Mouse (Mus musculus): ENCODE results near the gene F8. TPM values are rescaled to one million over a fixed set of nuclear protein-coding genes. Genes with fewer than 3 reads are reported as not detected.
"Not testable (repeated sequence)": the region's sequence is repeated elsewhere in the genome, so short reads cannot be mapped to it uniquely, and the experiment has no call there.

Gene F8
- 1 to 10 TPM; 1.1 TPM for total RNA-seq (2021)

DNA sequence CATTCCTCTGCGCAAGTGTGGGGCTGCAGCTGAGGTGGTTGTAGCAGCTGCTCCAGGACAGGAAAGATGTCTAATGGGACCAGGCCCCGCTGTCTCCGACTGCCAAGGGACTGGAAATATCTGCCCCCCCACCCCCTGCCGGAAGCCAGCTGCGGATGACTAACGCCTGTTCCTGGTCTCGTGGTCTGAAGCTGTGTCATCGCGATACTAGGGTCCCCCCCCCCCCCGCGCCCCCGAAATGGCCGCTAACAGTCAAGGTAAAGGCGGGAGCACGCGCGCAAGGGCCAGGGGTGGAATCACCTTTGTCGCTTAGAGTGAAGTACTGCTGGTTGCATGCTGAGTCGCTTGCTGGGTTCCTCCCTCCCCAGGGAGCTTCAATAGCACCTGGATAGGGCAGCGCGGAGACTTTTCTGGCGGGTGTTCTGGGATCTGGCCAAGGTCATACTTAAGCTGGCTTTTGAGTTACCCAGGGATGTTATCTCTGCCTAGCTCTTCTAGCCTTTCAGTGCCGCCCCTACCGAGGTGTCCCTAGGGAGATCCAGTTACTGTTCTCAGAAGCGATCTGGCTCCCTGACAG is at the start of gene F8, which contains the start of gene Fundc2:
TSS of gene F8 (minus strand) at position 421 of the 577 bp plus-strand sequence.
TSS of gene Fundc2 (plus strand) at position 205 of the 577 bp plus-strand sequence.
- DNase-seq = peak; percentile 90
- intact Hi-C loops (cut with DNase I) = no loop called here

DNA sequence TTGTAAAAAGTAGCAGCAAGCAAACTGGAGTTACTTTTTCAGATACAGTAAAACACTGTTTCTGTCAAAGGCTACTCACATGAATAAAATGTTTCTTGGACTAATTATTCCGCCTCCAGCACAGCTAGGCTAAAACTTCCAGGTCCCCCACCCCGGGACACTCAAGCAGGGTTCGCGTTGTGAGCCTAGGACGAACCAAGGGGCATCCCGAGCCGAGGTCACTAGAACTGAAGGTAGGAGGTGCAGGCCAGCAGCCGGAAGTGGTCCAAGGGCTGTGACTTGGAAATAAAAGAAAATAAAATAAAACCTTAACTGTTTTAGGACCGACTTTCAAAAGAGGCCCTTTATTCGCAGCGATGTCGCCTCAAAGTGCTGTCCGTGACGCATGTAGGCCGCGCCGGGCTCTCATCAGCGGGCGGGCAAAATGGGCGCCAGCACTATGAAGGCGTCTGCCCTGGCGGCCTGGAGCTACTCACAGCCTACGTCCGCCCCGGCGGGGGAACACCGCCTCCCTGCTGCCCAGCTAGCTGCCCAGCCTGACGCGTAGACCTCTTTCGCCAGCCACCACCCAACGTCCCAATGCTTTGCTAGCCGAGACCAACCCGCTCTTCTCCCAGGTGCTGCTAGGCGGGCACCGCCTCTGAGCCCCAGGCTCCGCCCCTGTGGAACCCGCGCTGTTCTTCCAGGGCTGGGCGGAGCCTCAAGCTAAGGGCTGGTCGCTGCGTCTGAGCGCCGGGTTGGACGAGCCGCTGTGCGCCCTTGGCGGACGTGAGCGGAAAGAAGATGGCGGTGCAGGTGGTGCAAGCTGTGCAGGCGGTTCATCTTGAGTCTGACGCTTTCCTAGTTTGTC is 33.7 kb upstream of the F8 start, which contains the start of the genes Cmc4, Mtcp1 and Brcc3:
TSS of gene Cmc4 (minus strand) at position 649 of the 850 bp plus-strand sequence.
TSS of gene Mtcp1 (minus strand) at position 653 of the 850 bp plus-strand sequence.
TSS of gene Brcc3 (plus strand) at position 693 of the 850 bp plus-strand sequence.
- DNase-seq = peak; percentile 86
- intact Hi-C loops (cut with DNase I) = no loop called here

DNA sequence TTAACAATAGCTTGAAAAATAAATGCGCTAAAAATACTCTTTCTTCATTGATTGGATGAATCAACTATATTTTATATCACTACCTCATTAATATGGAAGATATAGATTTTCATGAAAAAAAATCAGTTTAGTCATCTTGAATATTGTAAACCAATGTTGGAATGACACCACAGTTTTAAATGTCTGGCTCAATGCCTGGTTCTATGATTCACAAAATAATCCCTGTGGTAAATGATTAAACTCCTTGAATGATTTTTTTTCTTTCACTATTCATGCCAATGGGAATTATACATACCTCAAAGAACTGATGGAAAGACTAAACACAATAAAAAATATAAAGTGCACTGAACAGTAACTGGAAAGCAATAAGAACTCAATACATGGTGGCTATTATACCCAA is 27.3 kb upstream of the F8 start:
- intact Hi-C loops (cut with DNase I) = no loop called here
- no peak for DNase-seq

DNA sequence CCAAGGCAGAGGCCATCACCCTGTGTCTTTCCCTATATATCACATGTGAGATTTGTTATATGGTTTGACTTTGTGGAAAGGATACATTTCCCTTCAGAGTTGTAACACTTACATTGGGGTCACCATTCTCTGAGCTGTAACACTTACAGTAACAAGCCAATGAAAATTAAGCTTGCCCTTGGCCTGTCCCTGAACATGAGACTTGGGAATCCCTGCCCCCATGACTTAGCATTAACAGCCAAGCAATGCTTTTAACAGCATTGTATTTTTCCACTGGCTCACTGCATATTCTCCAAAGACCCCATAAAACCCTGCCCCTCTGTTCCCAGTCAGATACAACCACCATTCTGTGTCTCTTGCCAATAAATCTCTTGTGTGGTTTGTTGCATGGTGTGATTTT is 20.9 kb upstream of the F8 start:
- intact Hi-C loops (cut with DNase I) = no loop called here
- DNase-seq = no peak

DNA sequence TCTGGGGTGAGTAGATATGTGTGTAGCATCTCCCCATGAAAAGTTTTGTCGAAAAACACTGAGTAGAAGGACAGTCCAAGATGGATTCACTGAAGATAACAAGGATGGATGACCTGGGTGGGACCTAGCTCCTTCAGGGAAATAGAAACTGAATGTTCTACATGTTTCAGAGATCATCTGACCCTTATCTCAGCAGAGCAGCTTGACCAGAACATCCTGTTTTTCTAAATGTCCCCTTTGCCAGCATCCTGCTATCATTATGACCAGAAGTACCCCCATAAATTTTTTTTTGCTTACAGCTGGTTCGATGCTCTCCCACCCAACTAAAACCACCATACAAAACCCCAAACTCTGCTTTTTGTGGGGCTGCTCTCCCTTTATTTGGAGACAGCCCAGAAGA is 20.3 kb upstream of the F8 start:
- no peak for DNase-seq
- intact Hi-C loops (cut with DNase I) = no loop called here

DNA sequence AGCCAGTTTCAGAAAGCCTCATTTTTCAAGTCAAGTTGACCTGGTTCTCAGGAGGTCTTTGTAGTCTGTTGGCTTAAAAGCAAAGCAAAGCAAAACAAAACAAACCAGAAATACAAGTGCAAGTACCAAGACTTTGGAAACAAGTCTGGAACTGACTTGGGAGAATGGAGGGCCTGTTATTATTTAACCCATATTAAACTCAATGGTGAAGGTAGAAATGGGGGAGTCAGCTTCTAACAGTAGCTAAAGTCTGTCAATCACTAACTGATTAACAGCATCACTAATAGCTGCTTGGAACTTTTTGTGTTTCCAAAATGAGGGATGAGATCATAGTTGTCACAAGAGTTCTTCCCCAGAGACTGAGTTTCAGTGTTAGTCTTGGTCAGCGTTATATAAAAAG is 17.1 kb upstream of the F8 start:
- intact Hi-C loops (cut with DNase I) = no loop called here
- DNase-seq = no peak

DNA sequence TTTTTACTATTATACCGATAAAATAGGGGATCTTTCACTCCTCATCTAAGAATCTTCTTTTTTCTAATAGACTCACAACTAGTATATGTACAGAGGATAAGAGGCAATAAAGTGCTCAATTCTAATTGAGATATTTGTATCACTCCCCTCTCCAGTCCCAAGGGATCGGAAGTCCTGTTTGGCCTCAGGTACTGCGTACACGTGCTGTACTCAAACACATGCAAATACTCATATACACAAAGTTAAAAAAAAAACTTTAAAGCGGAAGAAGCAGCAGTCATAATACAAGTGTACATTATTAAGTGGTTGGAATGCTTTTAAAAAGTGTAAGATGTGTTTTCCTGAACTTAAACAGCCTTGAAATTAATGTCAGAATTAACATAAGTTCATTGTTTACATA is 716 bp downstream of the F8 start:
- no peak for DNase-seq
- intact Hi-C loops (cut with DNase I) = no loop called here

DNA sequence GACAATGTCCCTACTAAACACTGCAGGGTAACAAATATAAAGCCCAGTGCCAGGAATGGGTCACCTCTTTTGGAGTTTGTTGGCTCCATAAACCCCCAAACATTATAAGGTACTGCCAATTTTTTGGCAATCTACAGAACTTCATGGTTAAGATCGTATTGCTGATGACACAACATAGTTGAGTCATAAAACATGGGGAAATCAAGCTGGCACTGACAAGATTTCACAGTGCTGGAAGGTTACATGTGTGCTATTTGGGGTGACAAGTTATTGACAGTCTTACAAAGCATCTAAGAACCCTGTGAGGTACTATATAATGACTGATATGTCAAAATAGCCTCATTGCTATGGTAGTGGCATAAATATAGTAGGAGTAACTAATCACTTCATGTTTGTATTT is 1.2 kb downstream of the F8 start:
- intact Hi-C loops (cut with DNase I) = no loop called here
- DNase-seq = no peak

DNA sequence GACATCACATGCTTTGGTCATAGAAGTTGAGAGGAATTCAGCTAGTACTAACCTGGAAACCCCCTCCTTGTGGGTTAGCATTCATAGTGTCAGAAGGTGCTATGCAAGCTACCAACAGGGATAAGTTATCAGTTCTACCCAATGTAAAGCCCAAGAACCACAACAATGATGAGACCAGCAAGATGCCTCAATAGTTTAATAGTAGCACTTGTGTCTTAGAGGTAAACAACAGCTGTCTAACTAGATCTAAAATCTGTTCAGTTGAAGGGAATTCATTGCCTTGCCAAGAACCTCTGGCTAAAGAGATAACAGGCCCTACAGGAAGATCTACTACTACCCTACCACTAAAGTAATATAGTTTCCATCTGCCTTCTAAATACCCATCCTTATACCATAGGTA is 5.6 kb downstream of the F8 start:
- intact Hi-C loops (cut with DNase I) = no loop called here
- DNase-seq = no peak

DNA sequence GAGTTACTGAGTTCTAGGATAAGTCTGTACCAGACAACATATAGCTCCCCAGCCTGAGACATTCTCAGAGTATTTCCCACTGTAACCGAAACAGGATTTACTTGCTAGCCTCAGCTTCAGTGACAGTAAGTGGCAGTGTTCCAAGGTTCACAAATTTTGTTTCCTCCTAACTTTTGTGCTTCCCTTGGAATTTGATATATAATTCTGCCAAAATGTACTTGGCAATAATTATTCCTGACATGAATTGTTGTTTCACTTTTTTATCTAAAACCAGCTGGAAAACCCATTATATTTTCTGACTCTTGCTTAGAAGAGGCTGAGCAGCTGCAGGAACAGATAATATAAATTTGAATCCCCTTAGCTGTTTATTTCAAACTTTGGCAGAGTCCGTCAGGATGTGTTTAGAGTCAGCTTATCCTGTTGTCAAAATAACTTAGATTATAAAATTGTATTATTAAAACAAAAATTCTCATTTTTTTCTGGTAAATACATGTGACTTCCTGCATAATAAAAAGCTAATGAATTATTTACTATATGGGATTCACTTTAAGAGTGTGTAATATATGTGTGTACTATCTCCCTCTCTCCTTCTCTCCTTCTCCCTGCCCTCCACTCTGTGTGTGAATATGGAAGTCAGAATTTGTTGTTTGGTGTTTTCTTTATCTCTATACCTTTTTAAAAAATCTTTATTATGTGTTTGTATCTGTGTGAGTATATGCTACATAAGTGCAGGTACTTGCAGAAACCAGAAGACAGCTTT is 9.6 kb downstream of the F8 start:
- DNase-seq = no peak
- intact Hi-C loops (cut with DNase I) = no loop called here

DNA sequence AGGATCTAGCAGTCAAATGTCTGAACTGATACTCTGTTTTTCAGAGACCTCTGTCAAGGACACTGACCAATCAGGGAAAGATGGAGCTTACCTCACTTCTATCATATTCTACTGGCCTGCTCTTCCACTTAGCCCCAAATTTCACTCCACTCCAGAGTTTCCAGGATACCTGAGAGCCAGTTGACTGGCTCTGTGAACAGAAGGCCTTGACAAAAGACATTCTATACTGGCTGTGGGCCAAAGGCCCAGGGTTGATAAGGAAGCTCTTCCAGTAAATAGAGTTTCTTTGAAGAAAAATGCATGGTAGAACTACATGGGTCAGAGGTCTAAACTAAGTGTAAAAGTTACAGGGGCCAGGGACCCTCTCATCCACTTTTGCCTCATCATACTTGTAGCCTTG is 12.2 kb downstream of the F8 start:
- intact Hi-C loops (cut with DNase I) = no loop called here
- DNase-seq = no peak

DNA sequence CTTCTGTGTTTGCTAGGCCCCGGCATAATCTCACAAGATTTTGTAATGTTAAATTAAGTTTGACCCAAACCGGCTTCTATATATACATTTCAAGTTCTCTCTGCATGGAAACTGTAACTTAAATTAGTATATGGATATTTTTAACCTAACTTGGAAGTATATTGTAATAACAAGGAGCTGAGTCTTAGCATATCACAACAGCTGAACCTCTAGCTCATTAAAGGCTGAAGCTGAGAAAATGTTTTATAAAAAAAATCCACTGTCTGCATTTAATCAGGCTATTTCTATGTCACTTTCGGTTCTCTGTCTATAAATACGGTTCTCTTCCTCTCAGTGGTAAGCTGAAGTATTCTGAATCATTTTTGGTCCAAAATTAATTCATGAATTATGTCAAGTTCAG is 58.9 kb downstream of the F8 start:
- DNase-seq = no peak
- intact Hi-C loops (cut with DNase I) = no loop called here

DNA sequence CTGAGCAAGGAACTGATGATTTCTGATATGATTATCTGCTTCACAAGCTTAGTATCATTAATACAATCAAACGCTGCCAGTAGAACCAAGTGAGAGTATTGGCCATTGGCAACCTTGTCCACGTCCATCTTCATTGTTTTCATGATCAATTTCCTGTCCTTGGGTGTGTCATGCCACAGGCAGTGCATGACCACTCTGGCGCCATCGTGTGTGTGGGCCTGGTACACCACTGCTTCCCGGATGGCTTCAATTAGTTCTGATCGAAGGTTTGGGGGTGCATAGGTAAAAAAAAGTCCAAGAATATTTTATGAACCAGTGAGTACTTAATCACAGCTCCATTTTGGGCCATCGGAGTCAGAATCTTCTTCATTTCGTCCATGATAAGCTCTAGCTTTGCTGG is 110.7 kb downstream of the F8 start:
- intact Hi-C loops (cut with DNase I) = no loop called here
- no peak for DNase-seq

DNA sequence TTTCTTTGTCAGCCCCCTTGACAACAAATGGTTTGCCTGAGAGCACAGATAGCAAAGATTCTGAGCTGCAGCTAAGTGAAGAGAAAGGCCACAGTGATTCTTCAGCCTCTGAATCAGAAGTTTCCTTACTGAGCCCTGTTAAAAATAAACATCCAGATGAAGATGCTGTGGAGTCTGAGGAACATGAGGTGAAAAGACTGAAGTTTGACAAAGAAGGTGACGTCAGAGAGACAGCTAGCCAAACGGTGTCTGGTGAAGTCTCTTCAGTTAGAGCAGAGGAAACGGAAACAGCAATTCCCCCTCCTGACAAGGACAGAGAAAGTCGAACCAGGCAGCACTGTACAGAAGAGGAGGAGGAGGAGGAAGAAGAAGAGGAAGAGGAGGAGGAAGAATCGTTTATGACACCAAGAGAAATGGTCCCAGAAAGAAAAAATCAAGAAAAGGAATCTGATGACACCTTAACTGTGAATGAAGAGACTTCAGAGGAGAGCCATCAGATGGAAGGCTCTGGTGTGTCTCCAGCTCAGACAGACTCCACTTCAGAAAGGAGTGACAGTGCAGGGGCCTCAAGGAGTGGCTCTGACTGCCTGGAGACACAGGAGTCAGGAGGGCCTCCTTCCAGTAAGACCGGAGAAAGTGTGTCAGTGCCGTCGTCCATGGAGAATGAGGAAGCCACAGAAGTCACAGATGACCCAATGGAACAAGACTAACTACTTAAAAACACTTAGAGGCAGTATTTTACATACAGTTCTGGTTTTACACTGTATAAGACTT is 148.6 kb downstream of the F8 start:
- intact Hi-C loops (cut with DNase I); DNase-seq: not testable (repeated sequence)

DNA sequence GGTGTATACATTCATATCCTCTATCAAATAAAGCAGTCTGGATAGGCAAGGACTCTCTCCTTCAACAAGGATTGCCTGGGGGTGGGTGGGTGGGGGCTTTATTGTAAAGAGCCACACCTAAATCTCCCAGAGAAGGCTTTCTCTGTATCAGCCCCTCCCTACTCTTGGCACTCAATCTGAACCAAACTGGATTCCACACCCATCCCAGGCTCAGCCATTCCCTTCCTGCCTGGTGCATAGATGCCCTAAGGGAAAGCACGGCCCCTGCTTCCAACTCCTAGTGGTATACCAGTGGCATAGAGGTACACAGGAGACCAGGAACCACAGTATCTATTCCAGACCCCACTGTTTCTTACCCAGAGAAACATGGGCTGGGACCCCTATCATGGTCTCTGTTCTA is 151.0 kb downstream of the F8 start:
- intact Hi-C loops (cut with DNase I) = no loop called here
- DNase-seq = no peak

DNA sequence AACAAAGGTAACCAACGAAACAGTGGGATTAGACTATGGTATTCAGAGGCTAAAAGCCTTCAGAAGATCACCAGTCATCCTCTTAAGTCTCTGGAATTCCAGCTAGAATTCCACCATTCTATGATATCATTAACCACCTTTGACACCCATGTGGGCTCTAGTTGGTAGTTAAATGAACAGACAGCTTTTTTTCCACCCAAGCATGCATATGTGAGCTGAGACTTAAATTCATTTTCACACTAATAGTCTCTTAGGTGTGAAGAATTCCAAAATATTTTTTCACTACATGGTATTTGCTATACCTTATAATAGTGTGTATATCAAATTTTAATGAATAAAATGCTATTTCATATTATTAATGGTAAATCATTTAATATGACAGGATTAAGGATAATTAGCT is 218.7 kb downstream of the F8 start, which contains the start of gene Smim9:
TSS of gene Smim9 (minus strand) at position 101 of the 400 bp plus-strand sequence.
- DNase-seq = no peak
- intact Hi-C loops (cut with DNase I) = no loop called here

DNA sequence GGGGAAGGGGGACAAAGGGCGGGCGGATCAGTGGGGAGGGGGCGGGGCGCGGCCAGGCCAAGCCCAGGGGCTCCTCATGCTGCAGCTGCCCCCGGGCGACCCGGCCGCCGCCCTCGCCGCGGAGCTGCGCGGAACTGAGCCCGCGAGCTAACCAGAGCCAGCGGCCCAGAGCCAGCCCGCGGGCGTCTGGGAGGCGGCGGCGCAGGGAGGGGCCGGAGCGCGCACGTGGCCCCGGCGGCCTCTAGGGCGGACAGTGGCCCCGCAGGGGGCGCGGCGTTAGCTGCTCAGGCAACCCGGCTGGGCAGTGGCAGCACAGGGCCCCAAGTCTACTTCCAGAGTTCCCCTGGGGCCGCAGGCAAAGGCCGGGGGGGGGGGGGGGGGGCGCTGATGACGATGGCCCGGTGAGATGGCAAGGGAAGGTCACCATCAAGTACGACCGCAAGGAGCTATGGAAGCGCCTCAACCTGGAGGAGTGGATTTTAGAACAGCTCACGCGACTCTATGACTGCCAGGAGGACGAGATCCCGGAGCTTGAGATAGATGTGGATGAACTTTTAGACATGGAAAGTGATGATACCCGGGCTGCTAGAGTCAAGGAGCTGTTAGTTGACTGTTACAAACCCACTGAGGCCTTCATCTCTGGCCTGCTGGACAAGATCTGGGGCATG is 226.7 kb downstream of the F8 start:
- intact Hi-C loops (cut with DNase I) = no loop called here
- peak; percentile 27 for DNase-seq

DNA sequence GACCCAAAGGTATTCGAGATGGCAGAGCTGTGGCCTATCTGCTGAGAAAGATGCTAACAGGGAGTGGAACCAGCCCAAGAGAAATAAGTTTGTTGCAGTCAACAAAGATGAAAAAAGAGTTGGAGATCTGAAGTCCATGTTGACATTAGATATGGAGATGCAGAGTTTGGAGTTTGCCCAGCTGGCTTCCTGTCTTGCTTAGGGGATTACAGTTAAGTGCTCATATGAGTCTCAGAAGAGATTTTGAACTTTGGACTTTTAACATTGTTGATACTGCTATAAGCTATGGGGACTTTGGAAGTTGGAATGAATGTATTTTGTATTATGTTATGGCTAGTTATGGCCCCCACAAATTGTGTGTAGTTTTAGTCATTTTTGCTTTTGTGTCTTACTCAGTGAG is 230.2 kb downstream of the F8 start:
- no peak for DNase-seq
- intact Hi-C loops (cut with DNase I) = no loop called here

DNA sequence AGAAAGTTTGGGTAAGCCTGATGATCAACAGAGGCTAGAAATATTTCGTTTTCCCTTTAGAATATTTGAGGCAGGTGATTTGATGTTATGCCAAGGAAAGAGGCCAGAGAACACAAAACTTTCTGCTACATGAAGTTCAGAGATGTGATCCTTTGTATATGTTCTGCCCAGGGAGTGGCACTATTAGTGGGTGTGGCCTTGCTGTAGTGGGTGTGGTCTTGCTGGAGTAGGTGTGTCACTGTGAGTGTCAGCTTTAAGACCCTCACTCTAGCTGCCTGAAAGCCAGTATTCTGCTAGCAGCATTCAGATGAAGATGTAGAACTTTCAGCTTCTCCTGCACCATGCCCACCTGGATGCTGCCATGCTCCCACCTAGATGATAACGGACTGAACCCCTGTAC is 232.1 kb downstream of the F8 start:
- intact Hi-C loops (cut with DNase I) = no loop called here
- DNase-seq = no peak

DNA sequence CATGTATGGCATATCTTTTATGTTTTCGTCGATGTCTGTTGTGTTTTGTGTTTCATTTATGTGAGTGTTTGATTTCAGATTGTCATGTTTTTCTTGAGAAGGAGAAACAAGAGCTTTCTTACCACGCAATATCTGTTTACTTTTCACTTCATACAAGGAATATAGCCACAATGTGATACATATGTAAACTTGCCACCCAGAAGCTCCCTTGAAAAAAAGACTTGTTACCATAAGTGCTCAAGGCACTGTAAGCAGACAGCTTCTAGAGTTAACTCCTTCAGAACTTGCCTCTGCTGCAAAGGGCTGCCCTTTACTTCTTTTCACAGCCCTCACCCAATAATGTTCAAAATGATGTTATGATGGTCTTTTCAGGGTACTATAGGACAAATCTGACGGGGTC is 234.0 kb downstream of the F8 start:
- intact Hi-C loops (cut with DNase I) = no loop called here

More for the DNA sequence above, 234.0 kb downstream of the F8 start:
- no peak for DNase-seq

Measured in left cerebral cortex, postnatal 4 days (tissue).